Mouse (Mus musculus): ENCODE measurements at regions not wholly inside any gene's neighbourhood (a gene's known extent, or its start where the extent isn't known, plus 50 kb on each side); places are given as distances from the start of the nearest gene placed in this dataset.

DNA sequence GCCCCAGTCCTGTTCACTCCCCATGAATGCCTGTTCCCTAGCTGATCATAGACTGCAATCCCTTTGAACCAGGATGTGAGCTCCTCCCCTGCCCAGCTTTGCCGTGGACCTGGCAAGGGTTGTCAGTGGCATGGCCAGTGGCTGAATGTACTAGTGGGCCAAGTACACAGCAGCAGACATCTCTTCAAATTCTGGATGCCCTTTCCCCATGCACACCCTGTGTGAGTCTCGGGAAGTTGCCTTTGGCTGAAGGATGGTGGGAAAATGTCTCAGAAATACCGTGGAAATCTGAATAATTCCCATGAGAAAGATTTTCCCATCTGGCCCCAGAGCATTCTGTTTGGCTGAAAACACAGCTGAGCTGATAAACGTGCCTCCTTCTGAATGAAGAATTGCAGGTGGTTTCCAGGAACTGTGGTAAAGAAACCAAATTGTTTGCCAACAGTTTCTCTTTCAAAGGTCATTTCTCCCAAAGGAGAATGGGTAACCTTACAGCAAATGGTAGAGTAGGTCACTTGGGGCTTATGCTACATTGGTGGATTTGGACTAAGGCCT is 476.2 kb downstream of the Glrx3 start:
- no peak for TF ChIP-seq CTCF (IDR thresholded peaks at IDR 0.05; ENCODE audit: insufficient read depth, low read depth, low read length)
- TF ChIP-seq POLR2A (IDR thresholded peaks at IDR 0.05; ENCODE audit: insufficient read depth, low read depth, low read length) = no peak
- WGBS = 63% methylated on average over 4 of the region's 4 CpGs
- Histone ChIP-seq H3K4me3 (ENCODE audit: insufficient read depth, low read depth, low read length) (no peak overlapping the region), H3K27ac (ENCODE audit: insufficient read depth, low read depth, low read length) (no peak overlapping the region), H3K4me1 (ENCODE audit: control insufficient read depth, insufficient read depth, low read length) (no peaks in the 10 kb centered on the region)

- no peaks in the 10 kb centered on the region for H3K4me1 ChIP-seq (ENCODE audit: control insufficient read depth, insufficient read depth, low read length)
These were observed 477.1 kb downstream of the Glrx3 start for GRCm38 (mm10) chr7:137914506-137914905.

DNA sequence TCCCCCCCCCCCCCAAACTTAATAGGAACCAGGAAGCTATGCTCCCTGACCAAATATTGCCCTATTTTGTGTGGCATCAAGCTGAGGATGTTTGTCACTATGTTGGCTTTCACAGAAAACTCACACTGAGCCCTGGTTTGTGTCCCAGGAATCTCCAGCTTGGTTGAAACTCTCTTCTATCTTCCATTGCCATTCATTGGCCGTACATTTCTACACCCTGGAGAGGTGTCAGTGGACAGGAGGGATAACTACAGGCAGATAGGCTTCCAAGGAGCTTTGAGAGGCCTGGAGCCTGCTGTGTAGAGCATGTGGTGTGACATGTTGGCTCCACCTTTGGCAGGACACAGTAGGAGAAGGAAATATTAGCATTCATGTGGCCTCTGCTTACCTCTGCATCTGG is 478.9 kb downstream of the Glrx3 start:
- H3K4me1 ChIP-seq (ENCODE audit: control insufficient read depth, insufficient read depth, low read length) = no peaks in the 10 kb centered on the region
- H3K4me3 ChIP-seq (ENCODE audit: insufficient read depth, low read depth, low read length) = no peak overlapping the region
- TF ChIP-seq CTCF (IDR thresholded peaks at IDR 0.05; ENCODE audit: insufficient read depth, low read depth, low read length) (no peak), POLR2A (IDR thresholded peaks at IDR 0.05; ENCODE audit: insufficient read depth, low read depth, low read length) (no peak)
- WGBS = 83% methylated on average over 1 of the region's 1 CpGs
- no peak overlapping the region for H3K27ac ChIP-seq (ENCODE audit: insufficient read depth, low read depth, low read length)

More at GRCm38 (mm10) chr7:137914506-137914905, 477.1 kb downstream of the Glrx3 start:
- TF ChIP-seq POLR2A (IDR thresholded peaks at IDR 0.05; ENCODE audit: insufficient read depth, low read depth, low read length) = no peak
- TF ChIP-seq CTCF (IDR thresholded peaks at IDR 0.05; ENCODE audit: insufficient read depth, low read depth, low read length) = no peak
- no peak overlapping the region for H3K27ac ChIP-seq (ENCODE audit: insufficient read depth, low read depth, low read length)
- 89% methylated on average over 5 of the region's 5 CpGs for WGBS
- H3K4me3 ChIP-seq (ENCODE audit: insufficient read depth, low read depth, low read length) = no peak overlapping the region

DNA sequence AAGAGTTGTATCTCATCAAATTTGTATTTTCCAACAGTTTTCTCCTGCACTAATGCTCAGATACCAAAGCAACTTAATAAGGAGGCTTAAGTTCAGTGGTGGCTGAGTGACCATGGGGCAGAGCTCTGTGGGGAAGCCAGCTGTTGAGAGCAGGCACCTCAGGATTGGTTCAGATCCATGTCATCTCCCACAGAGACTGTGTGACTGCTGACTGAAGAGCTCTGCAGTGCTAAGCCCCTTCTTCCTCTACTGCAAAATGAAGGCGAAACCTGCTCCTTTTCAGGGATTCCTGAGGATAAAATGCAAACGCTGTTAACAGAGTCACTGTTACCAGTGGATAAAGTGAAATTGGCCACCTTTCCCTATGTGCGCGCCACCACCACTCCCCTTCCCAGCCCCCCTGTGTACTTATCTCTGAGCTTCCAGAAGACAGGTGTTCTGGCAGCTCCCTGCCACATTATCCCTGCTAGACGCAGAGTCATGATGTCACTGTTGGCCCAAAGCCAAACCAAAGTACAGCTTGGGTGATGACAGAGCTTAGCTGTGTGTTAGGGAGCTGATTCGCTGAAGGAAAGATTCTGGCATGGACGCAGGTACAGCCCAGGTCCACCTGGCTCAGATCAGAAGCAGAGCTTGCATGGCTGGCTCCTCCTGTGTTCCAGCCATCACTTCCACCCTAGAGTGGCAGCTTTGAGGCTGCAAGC is 472.9 kb downstream of the Tcerg1l start:
- H3K4me3 ChIP-seq (ENCODE audit: insufficient read depth, low read depth, low read length) = no peak overlapping the region
- TF ChIP-seq CTCF (IDR thresholded peaks at IDR 0.05; ENCODE audit: insufficient read depth, low read depth, low read length) (no peak), POLR2A (IDR thresholded peaks at IDR 0.05; ENCODE audit: insufficient read depth, low read depth, low read length) (no peak)
- H3K27ac ChIP-seq (ENCODE audit: insufficient read depth, low read depth, low read length) = no peak overlapping the region
- WGBS = 30% methylated on average over 7 of the region's 7 CpGs
- peaks cover 3% of the 10 kb centered on the region; the same call in 1 of the 2 replicates for H3K4me1 ChIP-seq (ENCODE audit: control insufficient read depth, insufficient read depth, low read length)

DNA sequence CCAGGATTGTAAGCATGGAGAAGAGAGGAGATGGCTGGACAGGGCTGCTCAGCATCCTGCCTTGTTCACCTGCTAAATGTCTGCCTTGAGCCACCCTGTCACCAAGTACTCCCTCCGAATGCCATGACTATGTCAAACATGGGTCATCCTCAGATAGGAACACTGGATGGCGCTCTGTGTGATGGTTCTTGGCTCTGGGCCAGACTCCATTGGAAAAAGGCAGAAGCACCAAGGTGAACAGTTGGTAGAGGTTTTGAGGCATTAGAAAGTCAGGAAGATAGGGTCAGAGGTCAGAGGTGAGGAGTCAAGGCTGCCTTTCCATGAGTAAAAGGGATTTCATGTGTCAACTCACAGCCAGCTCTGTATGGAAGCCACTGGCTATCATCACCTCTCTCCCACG is 471.9 kb downstream of the Tcerg1l start:
- TF ChIP-seq POLR2A (IDR thresholded peaks at IDR 0.05; ENCODE audit: insufficient read depth, low read depth, low read length) (no peak), CTCF (IDR thresholded peaks at IDR 0.05; ENCODE audit: insufficient read depth, low read depth, low read length) (no peak)
- Histone ChIP-seq H3K4me1 (ENCODE audit: control insufficient read depth, insufficient read depth, low read length) (peaks cover 3% of the 10 kb centered on the region; the same call in 1 of the 2 replicates), H3K27ac (ENCODE audit: insufficient read depth, low read depth, low read length) (no peak overlapping the region), H3K4me3 (ENCODE audit: insufficient read depth, low read depth, low read length) (no peak overlapping the region)
- 93% methylated on average over 3 of the region's 3 CpGs for WGBS

- H3K4me1 ChIP-seq (ENCODE audit: control insufficient read depth, insufficient read depth, low read length) = peaks cover 3% of the 10 kb centered on the region; the same call in 1 of the 2 replicates
- WGBS = 85% methylated on average over 8 of the region's 8 CpGs
- H3K4me3 ChIP-seq (ENCODE audit: insufficient read depth, low read depth, low read length) = no peak overlapping the region
- TF ChIP-seq POLR2A (IDR thresholded peaks at IDR 0.05; ENCODE audit: insufficient read depth, low read depth, low read length) = no peak
- no peak for TF ChIP-seq CTCF (IDR thresholded peaks at IDR 0.05; ENCODE audit: insufficient read depth, low read depth, low read length)
- H3K27ac ChIP-seq (ENCODE audit: insufficient read depth, low read depth, low read length) = no peak overlapping the region
These were observed 470.2 kb downstream of the Tcerg1l start for GRCm38 (mm10) chr7:137927371-137927770.

- no peak overlapping the region for H3K4me3 ChIP-seq (ENCODE audit: insufficient read depth, low read depth, low read length)
- 81% methylated on average over 7 of the region's 7 CpGs for WGBS
- no peak for TF ChIP-seq POLR2A (IDR thresholded peaks at IDR 0.05; ENCODE audit: insufficient read depth, low read depth, low read length)
- no peak for TF ChIP-seq CTCF (IDR thresholded peaks at IDR 0.05; ENCODE audit: insufficient read depth, low read depth, low read length)
- H3K4me1 ChIP-seq (ENCODE audit: control insufficient read depth, insufficient read depth, low read length) = no peaks in the 10 kb centered on the region
- H3K27ac ChIP-seq (ENCODE audit: insufficient read depth, low read depth, low read length) = no peak overlapping the region
These were observed 467.3 kb downstream of the Tcerg1l start for GRCm38 (mm10) chr7:137930200-137930599.

DNA sequence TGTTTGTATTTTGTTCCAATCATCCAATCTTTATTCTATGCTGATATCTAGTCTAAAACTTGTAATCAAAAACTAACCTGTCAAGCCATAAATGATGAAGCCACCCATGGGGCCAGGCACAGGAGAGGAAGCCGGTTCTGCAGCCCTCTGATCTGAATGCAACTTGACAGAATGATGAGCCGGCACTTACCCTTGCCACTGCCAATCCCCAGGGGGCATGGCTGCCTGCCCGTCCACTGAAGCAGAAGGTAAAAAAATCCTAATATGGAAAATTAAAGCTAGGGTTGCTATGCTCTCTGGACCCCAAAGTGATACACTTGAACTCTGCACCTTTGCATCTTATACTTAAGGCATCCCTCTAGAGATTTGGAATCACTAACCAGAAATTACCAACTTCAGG is 461.6 kb downstream of the Tcerg1l start:
- H3K4me3 ChIP-seq (ENCODE audit: insufficient read depth, low read depth, low read length) = no peak overlapping the region
- TF ChIP-seq POLR2A (IDR thresholded peaks at IDR 0.05; ENCODE audit: insufficient read depth, low read depth, low read length) (no peak), CTCF (IDR thresholded peaks at IDR 0.05; ENCODE audit: insufficient read depth, low read depth, low read length) (no peak)

DNA sequence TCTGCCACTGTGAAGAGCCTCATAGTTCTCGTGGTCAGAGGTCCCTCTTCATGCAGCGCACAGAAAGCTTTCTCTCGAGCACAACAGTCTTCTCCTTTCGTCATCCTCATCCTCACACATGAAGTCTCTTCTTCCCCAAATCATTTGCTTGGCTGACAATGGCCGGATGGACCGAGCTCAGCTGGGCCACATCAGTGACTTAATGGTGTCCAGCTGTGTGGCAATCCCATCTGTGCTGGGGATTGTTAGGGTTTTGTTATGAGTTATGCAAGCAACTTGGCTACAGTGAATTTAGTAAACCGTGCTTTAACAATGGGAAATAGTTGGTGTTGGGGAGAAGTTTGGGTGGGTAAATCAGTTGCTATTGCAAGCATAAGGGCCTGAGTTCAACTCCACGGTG is 458.4 kb downstream of the Tcerg1l start:
- TF ChIP-seq CTCF (IDR thresholded peaks at IDR 0.05; ENCODE audit: insufficient read depth, low read depth, low read length) (no peak), POLR2A (IDR thresholded peaks at IDR 0.05; ENCODE audit: insufficient read depth, low read depth, low read length) (no peak)
- Histone ChIP-seq H3K27ac (ENCODE audit: insufficient read depth, low read depth, low read length) (no peak overlapping the region), H3K4me3 (ENCODE audit: insufficient read depth, low read depth, low read length) (no peak overlapping the region), H3K4me1 (ENCODE audit: control insufficient read depth, insufficient read depth, low read length) (no peaks in the 10 kb centered on the region)
- WGBS = 85% methylated on average over 8 of the region's 8 CpGs

More for the DNA sequence above, 461.6 kb downstream of the Tcerg1l start:
- H3K4me1 ChIP-seq (ENCODE audit: control insufficient read depth, insufficient read depth, low read length) = no peaks in the 10 kb centered on the region
- H3K27ac ChIP-seq (ENCODE audit: insufficient read depth, low read depth, low read length) = no peak overlapping the region
- 72% methylated on average over 3 of the region's 3 CpGs for WGBS
